Mouse (Mus musculus): ENCODE results near the gene Ankrd37. TPM values are rescaled to one million over a fixed set of nuclear protein-coding genes. Genes with fewer than 3 reads are reported as not detected.

Ankrd37 gene
- polyA plus RNA-seq, 1 experiment from 2014 or later = 13.9 TPM

GRCm38 (mm10) chr8:45988189-45988588 is 17.3 kb downstream of the Ankrd37 start:
- Histone ChIP-seq H3K9ac (ENCODE audit: low read depth, low read length) (no peak overlapping the region), H3K36me3 (ENCODE audit: control insufficient read depth, insufficient read depth, low read length) (0 out of 2 replicates have a peak, but pooled peaks cover 3% of the 10 kb centered on the region), H3K4me2 (no peak overlapping the region), H3K4me1 (ENCODE audit: control insufficient read depth, insufficient read depth, low read length) (no peaks in the 10 kb centered on the region), H3K4me3 (ENCODE audit: low read depth, low read length) (no peak overlapping the region), H3K27ac (ENCODE audit: low read depth, low read length) (no peak overlapping the region), H3K27me3 (ENCODE audit: control insufficient read depth, insufficient read depth, low read length) (no peaks in the 10 kb centered on the region), H3K9me3 (replicated peaks; ENCODE audit: control insufficient read depth, low read length) (no peaks in the 10 kb centered on the region)
- 49% methylated on average over 2 of the region's 2 CpGs for WGBS (ENCODE audit: insufficient replicate concordance)
- no peak for ATAC-seq (replicated peaks; ENCODE audit: insufficient number of reproducible peaks, low FRiP score, low TSS enrichment)

GRCm38 (mm10) chr8:45986665-45987064 is 18.8 kb downstream of the Ankrd37 start:
- H3K27ac ChIP-seq (ENCODE audit: low read depth, low read length) = no peak overlapping the region
- no peaks in the 10 kb centered on the region for H3K9me3 ChIP-seq (replicated peaks; ENCODE audit: control insufficient read depth, low read length)
- no peak overlapping the region for H3K9ac ChIP-seq (ENCODE audit: low read depth, low read length)
- H3K4me3 ChIP-seq (ENCODE audit: low read depth, low read length) = no peak overlapping the region
- H3K4me2 ChIP-seq = no peak overlapping the region
- H3K36me3 ChIP-seq (ENCODE audit: control insufficient read depth, insufficient read depth, low read length) = 0 out of 2 replicates have a peak, but pooled peaks cover 3% of the 10 kb centered on the region
- no peaks in the 10 kb centered on the region for H3K4me1 ChIP-seq (ENCODE audit: control insufficient read depth, insufficient read depth, low read length)
- no peaks in the 10 kb centered on the region for H3K27me3 ChIP-seq (ENCODE audit: control insufficient read depth, insufficient read depth, low read length)
- 79% methylated on average over 3 of the region's 3 CpGs for WGBS (ENCODE audit: insufficient replicate concordance)
- ATAC-seq (replicated peaks; ENCODE audit: insufficient number of reproducible peaks, low FRiP score, low TSS enrichment) = no peak

- Histone ChIP-seq H3K4me2 (peak overlapping the region; percentile 84), H3K9ac (ENCODE audit: low read depth, low read length) (peak overlapping the region; percentile 75), H3K36me3 (ENCODE audit: control insufficient read depth, insufficient read depth, low read length) (peaks cover 3% of the 10 kb centered on the region; the same call in 1 of the 2 replicates), H3K9me3 (replicated peaks; ENCODE audit: control insufficient read depth, low read length) (no peaks in the 10 kb centered on the region), H3K4me3 (ENCODE audit: low read depth, low read length) (peak overlapping the region; percentile 79), H3K4me1 (ENCODE audit: control insufficient read depth, insufficient read depth, low read length) (peaks cover 5% of the 10 kb centered on the region), H3K27me3 (ENCODE audit: control insufficient read depth, insufficient read depth, low read length) (no peaks in the 10 kb centered on the region), H3K27ac (ENCODE audit: low read depth, low read length) (0 out of 2 replicates have a peak overlapping the region, but pooled peaks have one; percentile 86)
- no peak for ATAC-seq (replicated peaks; ENCODE audit: insufficient number of reproducible peaks, low FRiP score, low TSS enrichment)
- 61% methylated on average over 11 of the region's 11 CpGs for WGBS (ENCODE audit: insufficient replicate concordance)
Observed at GRCm38 (mm10) chr8:45975837-45976468, 29.6 kb downstream of the Ankrd37 start.

- H3K4me3 ChIP-seq (ENCODE audit: low read depth, low read length) = peak within 1 kb of the TSS; percentile 79
- ATAC-seq (replicated peaks; ENCODE audit: insufficient number of reproducible peaks, low FRiP score, low TSS enrichment) = peak; percentile 96
- peak within 1 kb of the TSS; percentile 86 for H3K27ac ChIP-seq (ENCODE audit: low read depth, low read length)
- H3K4me1 ChIP-seq (ENCODE audit: control insufficient read depth, insufficient read depth, low read length) = peaks cover 5% of the 10 kb centered on the region
- peak within 1 kb of the TSS; percentile 84 for H3K4me2 ChIP-seq
- peaks cover 2% of the 10 kb centered on the region; the same call in 1 of the 2 replicates for H3K36me3 ChIP-seq (ENCODE audit: control insufficient read depth, insufficient read depth, low read length)
- peak within 1 kb of the TSS; percentile 83 for H3K9ac ChIP-seq (ENCODE audit: low read depth, low read length)
- no peaks in the 10 kb centered on the region for H3K27me3 ChIP-seq (ENCODE audit: control insufficient read depth, insufficient read depth, low read length)
- H3K9me3 ChIP-seq (replicated peaks; ENCODE audit: control insufficient read depth, low read length) = no peaks in the 10 kb centered on the region
- 1% methylated on average over 57 of the region's 57 CpGs for WGBS (ENCODE audit: insufficient replicate concordance)
Observed at GRCm38 (mm10) chr8:45975126-45975836, 30.2 kb downstream of the Ankrd37 start, which contains the start of the genes 1700029J07Rik and Ufsp2. Gene 1700029J07Rik (minus strand): TSS chr8:45975252. Gene Ufsp2 (plus strand): TSS chr8:45975528.

- H3K27ac ChIP-seq (ENCODE audit: low read depth, low read length) = no peak overlapping the region
- peak overlapping the region; percentile 84 for H3K4me2 ChIP-seq
- ATAC-seq (replicated peaks; ENCODE audit: insufficient number of reproducible peaks, low FRiP score, low TSS enrichment) = no peak
- H3K27me3 ChIP-seq (ENCODE audit: control insufficient read depth, insufficient read depth, low read length) = no peaks in the 10 kb centered on the region
- H3K36me3 ChIP-seq (ENCODE audit: control insufficient read depth, insufficient read depth, low read length) = peaks cover 2% of the 10 kb centered on the region; the same call in 1 of the 2 replicates
- peaks cover 5% of the 10 kb centered on the region for H3K4me1 ChIP-seq (ENCODE audit: control insufficient read depth, insufficient read depth, low read length)
- H3K9ac ChIP-seq (ENCODE audit: low read depth, low read length) = peak overlapping the region; percentile 83; the same call in 1 of the 2 replicates
- 69% methylated on average over 8 of the region's 8 CpGs for WGBS (ENCODE audit: insufficient replicate concordance)
- H3K9me3 ChIP-seq (replicated peaks; ENCODE audit: control insufficient read depth, low read length) = no peaks in the 10 kb centered on the region
- H3K4me3 ChIP-seq (ENCODE audit: low read depth, low read length) = no peak overlapping the region
Observed at GRCm38 (mm10) chr8:45973988-45974505, 31.5 kb downstream of the Ankrd37 start.

GRCm38 (mm10) chr8:45970894-45971293 is 34.6 kb downstream of the Ankrd37 start:
- H3K4me3 ChIP-seq (ENCODE audit: low read depth, low read length) = no peak overlapping the region
- WGBS (ENCODE audit: insufficient replicate concordance) = 94% methylated on average over 12 of the region's 12 CpGs

GRCm38 (mm10) chr8:45950622-45951021 is 54.9 kb downstream of the Ankrd37 start:
- Histone ChIP-seq H3K4me3 (ENCODE audit: low read depth, low read length) (no peak overlapping the region), H3K36me3 (ENCODE audit: control insufficient read depth, insufficient read depth, low read length) (no peaks in the 10 kb centered on the region), H3K4me2 (no peak overlapping the region), H3K4me1 (ENCODE audit: control insufficient read depth, insufficient read depth, low read length) (no peaks in the 10 kb centered on the region), H3K9ac (ENCODE audit: low read depth, low read length) (no peak overlapping the region), H3K27ac (ENCODE audit: low read depth, low read length) (no peak overlapping the region), H3K27me3 (ENCODE audit: control insufficient read depth, insufficient read depth, low read length) (no peaks in the 10 kb centered on the region), H3K9me3 (replicated peaks; ENCODE audit: control insufficient read depth, low read length) (no peaks in the 10 kb centered on the region)
- ATAC-seq (replicated peaks; ENCODE audit: insufficient number of reproducible peaks, low FRiP score, low TSS enrichment) = no peak
- 47% methylated on average over 2 of the region's 2 CpGs for WGBS (ENCODE audit: insufficient replicate concordance)

More at GRCm38 (mm10) chr8:45970894-45971293, 34.6 kb downstream of the Ankrd37 start:
- Histone ChIP-seq H3K9me3 (replicated peaks; ENCODE audit: control insufficient read depth, low read length) (no peaks in the 10 kb centered on the region), H3K27ac (ENCODE audit: low read depth, low read length) (no peak overlapping the region), H3K36me3 (ENCODE audit: control insufficient read depth, insufficient read depth, low read length) (0 out of 2 replicates have a peak, but pooled peaks cover 2% of the 10 kb centered on the region), H3K4me2 (no peak overlapping the region), H3K9ac (ENCODE audit: low read depth, low read length) (no peak overlapping the region), H3K4me1 (ENCODE audit: control insufficient read depth, insufficient read depth, low read length) (peaks cover 1% of the 10 kb centered on the region; the same call in 1 of the 2 replicates), H3K27me3 (ENCODE audit: control insufficient read depth, insufficient read depth, low read length) (no peaks in the 10 kb centered on the region)
- no peak for ATAC-seq (replicated peaks; ENCODE audit: insufficient number of reproducible peaks, low FRiP score, low TSS enrichment)

Measured in heart, embryonic 11.5 days (tissue).